ENCODE assay signal across 14 mouse cellular contexts in the genomic region with DNA sequence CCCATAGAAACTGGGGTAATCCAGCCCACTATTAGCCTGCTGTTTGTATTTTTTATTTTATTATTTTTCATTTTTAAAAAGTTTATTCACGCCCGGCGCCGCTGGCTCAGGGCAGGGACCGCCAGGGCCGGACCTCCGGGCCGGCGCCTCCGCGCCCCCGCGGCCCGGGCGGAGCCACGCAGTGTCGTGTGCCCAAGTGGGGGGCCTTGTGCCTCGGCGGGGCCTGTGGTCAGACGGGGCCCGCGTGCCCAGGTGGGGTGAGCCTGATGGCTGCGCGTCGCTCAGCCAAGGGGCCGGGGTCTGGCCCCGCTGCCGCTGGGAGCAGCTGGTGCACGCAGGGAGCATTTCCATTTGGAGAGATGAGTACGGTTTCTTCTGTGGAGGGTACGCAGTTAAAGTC.
"Had no signal": no experiment of that assay in that cellular context is flagged by ENCODE, and none has a peak within 500 bp of the region (broad histone marks: within the 10 kb centered on the region; RNA-seq: fewer than 3 reads in every experiment).

No protein-coding gene starts in this region.

- H3K9ac ChIP-seq: liver, embryonic 15.5 days; lung, embryonic 14.5 days; midbrain, embryonic 13.5 days had no signal

- H3K4me1 ChIP-seq: limb, embryonic 10.5 days; liver, embryonic 15.5 days; megakaryocyte, embryonic 14.5 days; midbrain, embryonic 13.5 days had no signal

- H3K4me2 ChIP-seq: liver, embryonic 11.5 days; liver, embryonic 15.5 days; lung, embryonic 14.5 days; midbrain, embryonic 13.5 days had no signal

- H3K27ac ChIP-seq: left cerebral cortex, adult 2 months; limb, embryonic 10.5 days; liver, embryonic 15.5 days; macrophage; midbrain, embryonic 13.5 days had no signal

- ATAC-seq: midbrain, embryonic 13.5 days had no signal

- H3K36me3 ChIP-seq: limb, embryonic 10.5 days; liver, embryonic 15.5 days; midbrain, embryonic 13.5 days had no signal

- DNase-seq: kidney, adult 8-10 months; kidney, postnatal 25 days; lung, embryonic 14.5 days; lung, postnatal 14 days; right cerebral cortex, adult 18-20 months; right cerebral cortex, postnatal 25 days; thymus, postnatal 36 days had no signal

- H3K27me3 ChIP-seq: liver, embryonic 15.5 days; megakaryocyte, embryonic 14.5 days; midbrain, embryonic 13.5 days had no signal

- H3K4me3 ChIP-seq: left cerebral cortex, adult 2 months; limb, embryonic 10.5 days; liver, embryonic 15.5 days; megakaryocyte, embryonic 14.5 days; midbrain, embryonic 13.5 days had no signal

- H3K9me3 ChIP-seq: liver, embryonic 15.5 days; megakaryocyte, embryonic 14.5 days; midbrain, embryonic 13.5 days had no signal
